Mouse (Mus musculus): ENCODE measurements at regions not wholly inside any gene's neighbourhood (a gene's known extent, or its start where the extent isn't known, plus 50 kb on each side); places are given as distances from the start of the nearest gene placed in this dataset.

DNA sequence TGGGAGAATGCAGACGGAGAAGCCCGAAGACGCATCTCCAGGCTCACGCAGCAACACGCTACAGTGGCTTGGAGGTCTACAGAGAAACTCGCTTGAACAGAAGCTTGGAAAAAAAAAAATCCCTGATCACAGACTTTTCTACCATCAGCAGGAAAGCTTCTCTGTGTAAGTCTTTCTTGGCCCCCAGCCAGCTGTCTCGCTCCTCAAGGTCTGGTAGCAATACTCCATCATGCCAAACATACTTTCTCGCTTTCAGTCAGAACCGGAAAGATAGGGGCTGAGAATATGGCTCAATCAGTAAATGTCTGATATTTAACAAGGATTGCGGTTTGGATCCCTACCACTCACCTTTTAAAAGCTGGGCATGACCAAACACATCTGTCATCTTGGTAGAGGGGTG, 126.2 kb upstream of the Slc7a11 start:
- no peak overlapping the region for H3K9ac ChIP-seq (ENCODE audit: control insufficient read depth, low read depth, low read length, poor library complexity, severe bottlenecking)
- no peaks in the 10 kb centered on the region for H3K27me3 ChIP-seq (ENCODE audit: control insufficient read depth in 1 of 2, insufficient read depth in 2 of 2, low read length in 2 of 2)
- TF ChIP-seq BHLHE40 (IDR thresholded peaks at IDR 0.05; ENCODE audit: borderline replicate concordance, low read depth, low read length) (no peak), CHD1 (IDR thresholded peaks at IDR 0.05; ENCODE audit: low read depth, low read length) (no peak), ZC3H11A (IDR thresholded peaks at IDR 0.05; ENCODE audit: low read depth, low read length) (no peak), KAT2A (conservative IDR thresholded peaks at IDR 0.05; ENCODE audit: low read depth, low read length) (no peak), GABPA (IDR thresholded peaks at IDR 0.05; ENCODE audit: low read depth, low read length) (no peak), RAD21 (IDR thresholded peaks at IDR 0.05; ENCODE audit: low read depth, low read length) (no peak), TBP (IDR thresholded peaks at IDR 0.05; ENCODE audit: low read depth, low read length) (no peak), MAX (IDR thresholded peaks at IDR 0.05; ENCODE audit: low read length) (no peak), TCF12 (IDR thresholded peaks at IDR 0.05; ENCODE audit: low read depth, low read length) (no peak), MYB (IDR thresholded peaks at IDR 0.05; ENCODE audit: low read depth, low read length) (no peak), SIN3A (IDR thresholded peaks at IDR 0.05; ENCODE audit: low read length) (no peak)
- no peaks in the 10 kb centered on the region for H3K9me3 ChIP-seq (replicated peaks; ENCODE audit: insufficient read depth, low read length)
- H3K4me3 ChIP-seq (ENCODE audit: control insufficient read depth in 1 of 2, insufficient read depth in 1 of 2, low read depth in 2 of 2, low read length in 2 of 2) = no peak overlapping the region
- no peaks in the 10 kb centered on the region for H3K79me2 ChIP-seq (ENCODE audit: control insufficient read depth, insufficient read depth, low read length, poor library complexity)
- H3K27ac ChIP-seq (ENCODE audit: control insufficient read depth, low read depth, low read length) = no peak overlapping the region
- no peak for DNase-seq (ENCODE audit: low read depth, low spot score)
- no peaks in the 10 kb centered on the region for H3K36me3 ChIP-seq (ENCODE audit: control insufficient read depth in 1 of 2, insufficient read depth in 2 of 2, low read length in 2 of 2)
- H3K4me1 ChIP-seq (ENCODE audit: control insufficient read depth in 1 of 2, insufficient read depth in 2 of 2, low read length in 2 of 2) = no peaks in the 10 kb centered on the region

- Histone ChIP-seq H3K9me3 (replicated peaks; ENCODE audit: insufficient read depth, low read length) (no peaks in the 10 kb centered on the region), H3K27ac (ENCODE audit: control insufficient read depth, low read depth, low read length) (no peak overlapping the region), H3K79me2 (ENCODE audit: control insufficient read depth, insufficient read depth, low read length, poor library complexity) (no peaks in the 10 kb centered on the region), H3K27me3 (ENCODE audit: control insufficient read depth in 1 of 2, insufficient read depth in 2 of 2, low read length in 2 of 2) (no peaks in the 10 kb centered on the region), H3K9ac (ENCODE audit: control insufficient read depth, low read depth, low read length, poor library complexity, severe bottlenecking) (no peak overlapping the region), H3K4me1 (ENCODE audit: control insufficient read depth in 1 of 2, insufficient read depth in 2 of 2, low read length in 2 of 2) (no peaks in the 10 kb centered on the region), H3K36me3 (ENCODE audit: control insufficient read depth in 1 of 2, insufficient read depth in 2 of 2, low read length in 2 of 2) (no peaks in the 10 kb centered on the region), H3K4me3 (ENCODE audit: control insufficient read depth in 1 of 2, insufficient read depth in 1 of 2, low read depth in 2 of 2, low read length in 2 of 2) (no peak overlapping the region)
- TF ChIP-seq POLR2A (IDR thresholded peaks at IDR 0.05; ENCODE audit: control insufficient read depth in 1 of 2, insufficient read depth in 1 of 2, low read depth in 1 of 2, low read length in 2 of 2, poor library complexity in 1 of 2) (no peak), ZC3H11A (IDR thresholded peaks at IDR 0.05; ENCODE audit: low read depth, low read length) (no peak), RAD21 (IDR thresholded peaks at IDR 0.05; ENCODE audit: low read depth, low read length) (no peak), MAX (IDR thresholded peaks at IDR 0.05; ENCODE audit: low read length) (no peak)
- DNase-seq (ENCODE audit: low read depth, low spot score) = no peak
Observed at GRCm38 (mm10) chr3:50554150-50554549, 110.7 kb upstream of the Slc7a11 start.

DNA sequence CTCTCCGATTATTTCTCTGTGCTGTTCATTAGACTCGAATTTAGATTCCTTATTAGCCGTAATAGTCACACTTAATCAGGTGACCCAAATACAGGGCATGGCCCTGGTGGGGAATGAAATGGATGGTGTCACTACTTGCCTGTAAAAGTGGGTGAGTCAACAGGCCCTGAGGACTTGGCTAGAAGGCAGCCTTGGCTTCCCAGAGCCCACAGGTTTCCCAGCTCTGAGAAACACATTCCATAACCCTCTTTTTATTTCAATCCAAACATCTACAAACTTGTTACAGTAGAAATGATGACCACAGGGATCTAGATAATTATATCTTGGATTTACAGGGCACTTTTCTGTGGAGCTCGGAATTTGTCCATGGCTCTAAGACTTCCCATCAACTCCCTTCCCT, 105.2 kb upstream of the Slc7a11 start:
- no peak overlapping the region for H3K27ac ChIP-seq (ENCODE audit: control insufficient read depth, low read depth, low read length)
- DNase-seq (ENCODE audit: low read depth, low spot score) = no peak
- TF ChIP-seq CTCF (IDR thresholded peaks at IDR 0.05 in 2 of 3, conservative IDR thresholded peaks at IDR 0.05 in 1 of 3; ENCODE audit: control insufficient read depth in 1 of 3, insufficient read depth in 1 of 3, low read depth in 2 of 3, low read length in 3 of 3, poor library complexity in 1 of 3, severe bottlenecking in 1 of 3) = no peak
- no peak for TF ChIP-seq GABPA (IDR thresholded peaks at IDR 0.05; ENCODE audit: low read depth, low read length)
- no peak for TF ChIP-seq JUND (IDR thresholded peaks at IDR 0.05; ENCODE audit: low read depth, low read length)
- TF ChIP-seq ZC3H11A (IDR thresholded peaks at IDR 0.05; ENCODE audit: low read depth, low read length) = no peak
- H3K27me3 ChIP-seq (ENCODE audit: control insufficient read depth in 1 of 2, insufficient read depth in 2 of 2, low read length in 2 of 2) = no peaks in the 10 kb centered on the region
- H3K4me3 ChIP-seq (ENCODE audit: control insufficient read depth in 1 of 2, insufficient read depth in 1 of 2, low read depth in 2 of 2, low read length in 2 of 2) = no peak overlapping the region
- H3K9ac ChIP-seq (ENCODE audit: control insufficient read depth, low read depth, low read length, poor library complexity, severe bottlenecking) = no peak overlapping the region
- H3K9me3 ChIP-seq (replicated peaks; ENCODE audit: insufficient read depth, low read length) = no peaks in the 10 kb centered on the region
- no peaks in the 10 kb centered on the region for H3K79me2 ChIP-seq (ENCODE audit: control insufficient read depth, insufficient read depth, low read length, poor library complexity)
- no peaks in the 10 kb centered on the region for H3K4me1 ChIP-seq (ENCODE audit: control insufficient read depth in 1 of 2, insufficient read depth in 2 of 2, low read length in 2 of 2)
- H3K36me3 ChIP-seq (ENCODE audit: control insufficient read depth in 1 of 2, insufficient read depth in 2 of 2, low read length in 2 of 2) = no peaks in the 10 kb centered on the region

Data from MEL (cell line).